Mouse (Mus musculus): ENCODE results near the gene Fam69b. TPM values are rescaled to one million over a fixed set of nuclear protein-coding genes. Genes with fewer than 3 reads are reported as not detected.
A peak's percentile ranks its signal among the peaks of the same experiment; 100 is the strongest.
"Not testable (repeated sequence)": the region's sequence is repeated elsewhere in the genome, so short reads cannot be mapped to it uniquely, and the experiment has no call there.

Gene Fam69b
- polyA plus RNA-seq, 1 experiment from 2014 or later: 30.0 TPM

GRCm38 (mm10) chr2:26654687-26655086, 26.4 kb downstream of the Fam69b start:
- Histone ChIP-seq H3K36me3 (ENCODE audit: insufficient read depth) (no peaks in the 10 kb centered on the region), H3K27me3 (ENCODE audit: insufficient read depth, low read length) (no peaks in the 10 kb centered on the region), H3K9ac (no peak overlapping the region), H3K4me2 (no peak overlapping the region), H3K9me3 (ENCODE audit: low read depth, low read length) (no peaks in the 10 kb centered on the region), H3K4me3 (ENCODE audit: low read depth, low read length) (no peak overlapping the region), H3K4me1 (ENCODE audit: insufficient read depth) (no peaks in the 10 kb centered on the region), H3K27ac (ENCODE audit: low read depth) (no peak overlapping the region)
- ATAC-seq (ENCODE audit: insufficient read depth) (no peak), DNase-seq (no peak)
- no peak for TF ChIP-seq CTCF (IDR thresholded peaks at IDR 0.05; ENCODE audit: low read depth)
- WGBS: 48% methylated on average over 1 of the region's 1 CpGs

GRCm38 (mm10) chr2:26657426-26657825, 29.2 kb downstream of the Fam69b start:
- H3K36me3 ChIP-seq (ENCODE audit: insufficient read depth): no peaks in the 10 kb centered on the region
- H3K9me3 ChIP-seq (ENCODE audit: low read depth, low read length): no peaks in the 10 kb centered on the region
- no peak overlapping the region for H3K9ac ChIP-seq
- H3K4me1 ChIP-seq (ENCODE audit: insufficient read depth): no peaks in the 10 kb centered on the region
- TF ChIP-seq CTCF (IDR thresholded peaks at IDR 0.05; ENCODE audit: low read depth): no peak
- WGBS: 74% methylated on average over 2 of the region's 2 CpGs
- H3K4me2 ChIP-seq: no peak overlapping the region
- no peak overlapping the region for H3K27ac ChIP-seq (ENCODE audit: low read depth)
- ATAC-seq (ENCODE audit: insufficient read depth) (no peak), DNase-seq (no peak)
- no peak overlapping the region for H3K4me3 ChIP-seq (ENCODE audit: low read depth, low read length)
- H3K27me3 ChIP-seq (ENCODE audit: insufficient read depth, low read length): no peaks in the 10 kb centered on the region

DNA sequence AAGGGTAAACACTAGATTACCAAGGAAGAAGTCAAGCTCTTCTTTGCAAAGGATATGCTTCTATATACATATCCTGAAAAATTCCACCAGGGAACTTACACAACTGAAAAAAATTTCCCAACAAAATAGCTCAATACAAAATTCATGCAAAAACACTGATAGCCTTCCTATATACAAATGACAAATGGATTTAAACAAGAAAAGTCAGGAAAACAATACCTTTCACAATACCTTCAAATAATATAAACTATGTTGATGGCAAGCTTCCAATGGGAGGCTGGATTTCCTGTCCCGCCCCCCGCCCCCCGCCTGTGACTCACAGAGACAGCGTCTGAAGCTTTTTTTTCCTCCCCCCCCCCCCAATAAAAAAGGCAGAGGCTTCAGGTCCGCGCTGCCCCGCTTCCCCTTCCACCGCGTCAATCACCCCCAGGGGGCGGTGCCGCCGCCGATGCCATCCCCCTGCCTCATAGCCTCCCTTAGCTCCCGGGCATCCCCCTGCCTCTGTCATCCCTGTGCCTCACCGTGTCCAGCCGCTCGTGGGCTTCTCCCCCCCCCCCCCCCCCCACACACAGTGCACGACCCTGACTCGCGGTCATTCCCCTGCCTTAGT, 33.0 kb downstream of the Fam69b start:
- peak overlapping the region; percentile 29 for H3K4me3 ChIP-seq (ENCODE audit: low read depth, low read length)
- no peak overlapping the region for H3K27ac ChIP-seq (ENCODE audit: low read depth)
- peak; percentile 24; the same call in 1 of the 2 replicates for TF ChIP-seq CTCF (IDR thresholded peaks at IDR 0.05; ENCODE audit: low read depth)
- no peaks in the 10 kb centered on the region for H3K4me1 ChIP-seq (ENCODE audit: insufficient read depth)
- peak; percentile 67 for DNase-seq
- H3K36me3 ChIP-seq (ENCODE audit: insufficient read depth): no peaks in the 10 kb centered on the region
- H3K27me3 ChIP-seq (ENCODE audit: insufficient read depth, low read length): no peaks in the 10 kb centered on the region
- peak overlapping the region; percentile 66 for H3K4me2 ChIP-seq
- peak; percentile 47; the same call in 1 of the 2 replicates for ATAC-seq (ENCODE audit: insufficient read depth)
- no peak overlapping the region; the same call in 1 of the 2 replicates for H3K9ac ChIP-seq
- no peaks in the 10 kb centered on the region for H3K9me3 ChIP-seq (ENCODE audit: low read depth, low read length)
- 0% methylated on average over 20 of the region's 20 CpGs for WGBS

GRCm38 (mm10) chr2:26661768-26662508, 33.7 kb downstream of the Fam69b start:
- Histone ChIP-seq H3K27me3 (ENCODE audit: insufficient read depth, low read length) (no peaks in the 10 kb centered on the region), H3K9me3 (ENCODE audit: low read depth, low read length) (no peaks in the 10 kb centered on the region), H3K4me3 (ENCODE audit: low read depth, low read length) (peak overlapping the region; percentile 29), H3K36me3 (ENCODE audit: insufficient read depth) (no peaks in the 10 kb centered on the region), H3K27ac (ENCODE audit: low read depth) (no peak overlapping the region), H3K9ac (no peak overlapping the region; the same call in none of the 2 replicates), H3K4me1 (ENCODE audit: insufficient read depth) (no peaks in the 10 kb centered on the region), H3K4me2 (peak overlapping the region; percentile 66)
- no peak for DNase-seq
- peak; percentile 35; the same call in 1 of the 2 replicates for ATAC-seq (ENCODE audit: insufficient read depth)
- 32% methylated on average over 29 of the region's 29 CpGs for WGBS
- TF ChIP-seq CTCF (IDR thresholded peaks at IDR 0.05; ENCODE audit: low read depth): no peak

GRCm38 (mm10) chr2:26662509-26662882, 34.2 kb downstream of the Fam69b start:
- Histone ChIP-seq H3K9ac (no peak overlapping the region), H3K4me1 (ENCODE audit: insufficient read depth) (no peaks in the 10 kb centered on the region), H3K36me3 (ENCODE audit: insufficient read depth) (no peaks in the 10 kb centered on the region), H3K27ac (ENCODE audit: low read depth) (no peak overlapping the region), H3K4me2 (no peak overlapping the region; the same call in 1 of the 2 replicates), H3K27me3 (ENCODE audit: insufficient read depth, low read length) (no peaks in the 10 kb centered on the region), H3K9me3 (ENCODE audit: low read depth, low read length) (no peaks in the 10 kb centered on the region), H3K4me3 (ENCODE audit: low read depth, low read length) (no peak overlapping the region)
- 68% methylated on average over 13 of the region's 13 CpGs for WGBS
- no peak for TF ChIP-seq CTCF (IDR thresholded peaks at IDR 0.05; ENCODE audit: low read depth)
- DNase-seq (no peak), ATAC-seq (ENCODE audit: insufficient read depth) (no peak)

DNA sequence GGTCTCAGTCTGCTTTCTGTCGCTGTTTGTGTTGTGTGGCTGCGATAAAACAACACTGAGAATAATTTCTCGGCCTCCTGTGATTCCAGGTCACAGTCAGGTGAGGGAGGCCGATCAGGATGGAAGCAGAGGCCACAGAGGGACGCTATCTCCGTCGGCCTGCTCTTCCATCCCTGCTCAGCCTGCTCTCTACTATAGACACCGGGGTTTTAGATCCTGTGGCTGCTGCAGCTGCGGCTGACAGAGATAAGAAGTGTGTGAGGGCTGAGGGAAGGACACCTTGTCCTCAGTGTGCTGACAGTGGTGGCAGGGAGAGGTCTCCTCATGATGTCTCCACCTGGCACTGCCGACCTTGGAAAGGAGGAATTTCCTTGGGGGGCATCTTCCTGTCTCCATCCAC, 34.9 kb downstream of the Fam69b start:
- Histone ChIP-seq H3K4me3 (ENCODE audit: low read depth, low read length) (no peak overlapping the region), H3K9me3 (ENCODE audit: low read depth, low read length) (no peaks in the 10 kb centered on the region), H3K27ac (ENCODE audit: low read depth) (no peak overlapping the region), H3K9ac (no peak overlapping the region), H3K4me1 (ENCODE audit: insufficient read depth) (no peaks in the 10 kb centered on the region), H3K4me2 (no peak overlapping the region), H3K36me3 (ENCODE audit: insufficient read depth) (no peaks in the 10 kb centered on the region), H3K27me3 (ENCODE audit: insufficient read depth, low read length) (no peaks in the 10 kb centered on the region)
- 55% methylated on average over 10 of the region's 10 CpGs for WGBS
- no peak for DNase-seq
- TF ChIP-seq CTCF (IDR thresholded peaks at IDR 0.05; ENCODE audit: low read depth): no peak
- no peak for ATAC-seq (ENCODE audit: insufficient read depth)

DNA sequence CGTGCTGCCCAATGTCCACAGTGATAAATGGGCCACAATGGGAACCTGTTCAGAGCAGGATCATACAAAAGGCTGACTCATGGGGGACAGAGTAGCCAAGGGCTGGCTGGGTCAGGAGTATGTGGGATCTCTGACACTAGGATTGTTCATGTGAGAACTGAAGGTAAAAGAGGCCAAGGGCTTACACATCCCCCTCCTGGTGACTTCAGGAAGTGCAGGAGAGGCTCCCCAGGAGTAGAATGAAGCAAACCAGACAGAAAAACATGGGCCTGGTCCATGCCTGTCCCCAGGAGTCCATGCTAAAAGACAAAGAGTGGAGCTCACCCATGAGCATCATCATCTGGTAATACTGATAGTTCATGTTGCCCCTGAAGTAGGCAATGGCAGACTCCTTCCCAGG, 35.3 kb downstream of the Fam69b start:
- not testable (repeated sequence) for H3K27ac ChIP-seq (ENCODE audit: low read depth); H3K4me2 ChIP-seq; H3K9ac ChIP-seq; ATAC-seq (ENCODE audit: insufficient read depth); H3K27me3 ChIP-seq (ENCODE audit: insufficient read depth, low read length); H3K4me1 ChIP-seq (ENCODE audit: insufficient read depth); H3K36me3 ChIP-seq (ENCODE audit: insufficient read depth); H3K4me3 ChIP-seq (ENCODE audit: low read depth, low read length); H3K9me3 ChIP-seq (ENCODE audit: low read depth, low read length)
- TF ChIP-seq CTCF (IDR thresholded peaks at IDR 0.05; ENCODE audit: low read depth): peak; percentile 74
- 65% methylated on average over 1 of the region's 1 CpGs for WGBS
- DNase-seq: peak; percentile 76

All from lung, embryonic 14.5 days (tissue).